Mouse (Mus musculus): Measurements from ENCODE around the gene Krt16. TPM values are rescaled to one million over a fixed set of nuclear protein-coding genes. Genes with fewer than 3 reads are reported as not detected.

The Krt16 gene
- total RNA-seq (2014; fragmentation: Nextera tagmentation): not detected in 2 replicates
- total RNA-seq (2017): 0.05 TPM in 1 of 2 replicates, not detected in the other
- not detected in 2 replicates for polyA plus RNA-seq (2012)

GRCm38 (mm10) chr11:100248852-100249465 lies at the start of gene Krt16:
Gene Krt16, minus strand, starts transcription at chr11:100248902.
- no peak for ATAC-seq (ENCODE audit: extremely low read depth, insufficient number of reproducible peaks, low FRiP score, poor library complexity, severe bottlenecking)
- H3K9me3 ChIP-seq (replicated peaks): peaks cover 36% of the 10 kb centered on the region
- H3K4me3 ChIP-seq (ENCODE audit: low read depth, low read length): no peak within 1 kb of the TSS
- H3K4me1 ChIP-seq (ENCODE audit: insufficient read depth, low read depth, low read length): no peaks in the 10 kb centered on the region
- no peaks in the 10 kb centered on the region for H3K36me3 ChIP-seq (replicated peaks)
- TF ChIP-seq POLR2AphosphoS5 (IDR thresholded peaks at IDR 0.05; ENCODE audit: insufficient replicate concordance, low read depth, low read length) (no peak), GATA2 (IDR thresholded peaks at IDR 0.05; ENCODE audit: borderline replicate concordance, low read depth, low read length) (no peak), CTCF (IDR thresholded peaks at IDR 0.05; ENCODE audit: low read depth, low read length) (no peak), TAL1 (conservative IDR thresholded peaks at IDR 0.05; ENCODE audit: low read depth, low read length) (no peak), GATA1 (IDR thresholded peaks at IDR 0.05; ENCODE audit: borderline replicate concordance, low read length) (no peak)
- DNase-seq (ENCODE audit: low spot score): no peak
- no peaks in the 10 kb centered on the region for H3K27me3 ChIP-seq (ENCODE audit: insufficient read depth, low read length)

- no peak for ATAC-seq (ENCODE audit: extremely low read depth, insufficient number of reproducible peaks, low FRiP score, poor library complexity, severe bottlenecking)
- Histone ChIP-seq H3K4me1 (ENCODE audit: insufficient read depth, low read depth, low read length) (peaks cover 5% of the 10 kb centered on the region; the same call in 1 of the 2 replicates), H3K27me3 (ENCODE audit: insufficient read depth, low read length) (peaks cover 12% of the 10 kb centered on the region), H3K4me3 (ENCODE audit: low read depth, low read length) (no peak overlapping the region), H3K9me3 (replicated peaks) (no peaks in the 10 kb centered on the region), H3K36me3 (replicated peaks) (no peaks in the 10 kb centered on the region)
- no peak for DNase-seq (ENCODE audit: low spot score)
- TF ChIP-seq GATA2 (IDR thresholded peaks at IDR 0.05; ENCODE audit: borderline replicate concordance, low read depth, low read length) (no peak), CTCF (IDR thresholded peaks at IDR 0.05; ENCODE audit: low read depth, low read length) (peak; percentile 47)
Measured at GRCm38 (mm10) chr11:100297801-100298200, 49.1 kb upstream of the Krt16 start.

GRCm38 (mm10) chr11:100295308-100295707 lies 46.6 kb upstream of the Krt16 start:
- Histone ChIP-seq H3K4me3 (ENCODE audit: low read depth, low read length) (no peak overlapping the region), H3K27me3 (ENCODE audit: insufficient read depth, low read length) (peaks cover 20% of the 10 kb centered on the region), H3K9me3 (replicated peaks) (no peaks in the 10 kb centered on the region), H3K4me1 (ENCODE audit: insufficient read depth, low read depth, low read length) (0 out of 2 replicates have a peak, but pooled peaks cover 2% of the 10 kb centered on the region), H3K36me3 (replicated peaks) (no peaks in the 10 kb centered on the region)
- peak; percentile 63; the same call in 1 of the 2 replicates for ATAC-seq (ENCODE audit: extremely low read depth, insufficient number of reproducible peaks, low FRiP score, poor library complexity, severe bottlenecking)
- TF ChIP-seq GATA1 (IDR thresholded peaks at IDR 0.05; ENCODE audit: borderline replicate concordance, low read length): no peak
- TF ChIP-seq CTCF (IDR thresholded peaks at IDR 0.05; ENCODE audit: low read depth, low read length): peak; percentile 96
- DNase-seq (ENCODE audit: low spot score): peak; percentile 55

GRCm38 (mm10) chr11:100292884-100293283 lies 44.2 kb upstream of the Krt16 start:
- ATAC-seq (ENCODE audit: extremely low read depth, insufficient number of reproducible peaks, low FRiP score, poor library complexity, severe bottlenecking): no peak
- TF ChIP-seq CTCF (IDR thresholded peaks at IDR 0.05; ENCODE audit: low read depth, low read length) (no peak), TAL1 (conservative IDR thresholded peaks at IDR 0.05; ENCODE audit: low read depth, low read length) (no peak), POLR2AphosphoS5 (IDR thresholded peaks at IDR 0.05; ENCODE audit: insufficient replicate concordance, low read depth, low read length) (no peak), GATA2 (IDR thresholded peaks at IDR 0.05; ENCODE audit: borderline replicate concordance, low read depth, low read length) (no peak), GATA1 (IDR thresholded peaks at IDR 0.05; ENCODE audit: borderline replicate concordance, low read length) (no peak)
- Histone ChIP-seq H3K36me3 (replicated peaks) (no peaks in the 10 kb centered on the region), H3K27me3 (ENCODE audit: insufficient read depth, low read length) (peaks cover 32% of the 10 kb centered on the region), H3K9me3 (replicated peaks) (no peaks in the 10 kb centered on the region), H3K4me1 (ENCODE audit: insufficient read depth, low read depth, low read length) (0 out of 2 replicates have a peak, but pooled peaks cover 2% of the 10 kb centered on the region), H3K4me3 (ENCODE audit: low read depth, low read length) (no peak overlapping the region)
- DNase-seq (ENCODE audit: low spot score): no peak

- Histone ChIP-seq H3K4me3 (ENCODE audit: low read depth, low read length) (no peak overlapping the region), H3K27me3 (ENCODE audit: insufficient read depth, low read length) (peaks cover 42% of the 10 kb centered on the region), H3K9me3 (replicated peaks) (no peaks in the 10 kb centered on the region), H3K4me1 (ENCODE audit: insufficient read depth, low read depth, low read length) (0 out of 2 replicates have a peak, but pooled peaks cover 2% of the 10 kb centered on the region), H3K36me3 (replicated peaks) (no peaks in the 10 kb centered on the region)
- no peak for ATAC-seq (ENCODE audit: extremely low read depth, insufficient number of reproducible peaks, low FRiP score, poor library complexity, severe bottlenecking)
- TF ChIP-seq CTCF (IDR thresholded peaks at IDR 0.05; ENCODE audit: low read depth, low read length) (no peak), POLR2AphosphoS5 (IDR thresholded peaks at IDR 0.05; ENCODE audit: insufficient replicate concordance, low read depth, low read length) (no peak), GATA2 (IDR thresholded peaks at IDR 0.05; ENCODE audit: borderline replicate concordance, low read depth, low read length) (no peak), TAL1 (conservative IDR thresholded peaks at IDR 0.05; ENCODE audit: low read depth, low read length) (no peak), GATA1 (IDR thresholded peaks at IDR 0.05; ENCODE audit: borderline replicate concordance, low read length) (no peak)
- DNase-seq (ENCODE audit: low spot score): no peak
Measured at GRCm38 (mm10) chr11:100290235-100290634, 41.5 kb upstream of the Krt16 start.

GRCm38 (mm10) chr11:100288942-100289341 lies 40.2 kb upstream of the Krt16 start:
- peaks cover 42% of the 10 kb centered on the region for H3K27me3 ChIP-seq (ENCODE audit: insufficient read depth, low read length)
- DNase-seq (ENCODE audit: low spot score) (no peak), ATAC-seq (ENCODE audit: extremely low read depth, insufficient number of reproducible peaks, low FRiP score, poor library complexity, severe bottlenecking) (no peak)
- H3K4me3 ChIP-seq (ENCODE audit: low read depth, low read length): no peak overlapping the region
- no peaks in the 10 kb centered on the region for H3K4me1 ChIP-seq (ENCODE audit: insufficient read depth, low read depth, low read length)
- no peak for TF ChIP-seq POLR2AphosphoS5 (IDR thresholded peaks at IDR 0.05; ENCODE audit: insufficient replicate concordance, low read depth, low read length)
- TF ChIP-seq GATA1 (IDR thresholded peaks at IDR 0.05; ENCODE audit: borderline replicate concordance, low read length): no peak
- TF ChIP-seq CTCF (IDR thresholded peaks at IDR 0.05; ENCODE audit: low read depth, low read length): no peak
- no peaks in the 10 kb centered on the region for H3K36me3 ChIP-seq (replicated peaks)
- H3K9me3 ChIP-seq (replicated peaks): no peaks in the 10 kb centered on the region
